ENCODE assay signal across 13 mouse cellular contexts in genomic region chr10:95390871-95391270, GRCm38 (mm10).
"Had no signal": no experiment of that assay in that cellular context is flagged by ENCODE, and none has a peak within 500 bp of the region (broad histone marks: within the 10 kb centered on the region; RNA-seq: fewer than 3 reads in every experiment).

No protein-coding gene starts in this region.

- DNase-seq: gastrocnemius, postnatal 14 days; gastrocnemius, postnatal 36 days; heart, adult 11 months; heart, adult 2 months; heart, postnatal 14 days; heart, postnatal 36 days; kidney, adult 11 months; kidney, adult 2 months; kidney, adult 9 months; kidney, postnatal 25 days; kidney, postnatal 4 days; left cerebral cortex, postnatal 4 days; lung, adult 18-20 months had no signal
